Mouse (Mus musculus) adrenal gland, postnatal 4 days (tissue): ENCODE results near the gene Bphl. TPM values are rescaled to one million over a fixed set of nuclear protein-coding genes. Genes with fewer than 3 reads are reported as not detected.

ENCODE experiments used
- DNase-seq, 2 experiments: peaks; one replicate each; pipeline ENCODE4 v3.0.0; 2021 to 2022; ENCODE audit warnings: low spot score in 2 of 2, mixed read lengths in 2 of 2
- long read RNA-seq, 2 experiments: library from polyadenylated mRNA; stranded (forward); transcript quantifications; one replicate each; pipeline ENCODE4 v2.0.0; 2021
- total RNA-seq, 2 experiments: library from RNA; stranded (reverse); gene quantifications; 2 replicates each; pipeline ENCODE4 v1.2.3; 2021

The Bphl gene
- total RNA-seq: 10 to 100 TPM; 86.7 to 92.3 TPM
- long read RNA-seq, experiment 1, transcript Bphl-201 (7 exons, 1,253 nt): major isoform, 68 of 102 reads
- long read RNA-seq, experiment 1, partial matches to known transcripts: 28 of 102 reads
- long read RNA-seq, experiment 1, other reads (novel, unspliced or antisense): 6 of 102 reads
- long read RNA-seq, experiment 2, transcript Bphl-201 (7 exons, 1,253 nt): major isoform, 78 of 98 reads
- long read RNA-seq, experiment 2, partial matches to known transcripts: 12 of 98 reads
- long read RNA-seq, experiment 2, other reads (novel, unspliced or antisense): 8 of 98 reads

DNA sequence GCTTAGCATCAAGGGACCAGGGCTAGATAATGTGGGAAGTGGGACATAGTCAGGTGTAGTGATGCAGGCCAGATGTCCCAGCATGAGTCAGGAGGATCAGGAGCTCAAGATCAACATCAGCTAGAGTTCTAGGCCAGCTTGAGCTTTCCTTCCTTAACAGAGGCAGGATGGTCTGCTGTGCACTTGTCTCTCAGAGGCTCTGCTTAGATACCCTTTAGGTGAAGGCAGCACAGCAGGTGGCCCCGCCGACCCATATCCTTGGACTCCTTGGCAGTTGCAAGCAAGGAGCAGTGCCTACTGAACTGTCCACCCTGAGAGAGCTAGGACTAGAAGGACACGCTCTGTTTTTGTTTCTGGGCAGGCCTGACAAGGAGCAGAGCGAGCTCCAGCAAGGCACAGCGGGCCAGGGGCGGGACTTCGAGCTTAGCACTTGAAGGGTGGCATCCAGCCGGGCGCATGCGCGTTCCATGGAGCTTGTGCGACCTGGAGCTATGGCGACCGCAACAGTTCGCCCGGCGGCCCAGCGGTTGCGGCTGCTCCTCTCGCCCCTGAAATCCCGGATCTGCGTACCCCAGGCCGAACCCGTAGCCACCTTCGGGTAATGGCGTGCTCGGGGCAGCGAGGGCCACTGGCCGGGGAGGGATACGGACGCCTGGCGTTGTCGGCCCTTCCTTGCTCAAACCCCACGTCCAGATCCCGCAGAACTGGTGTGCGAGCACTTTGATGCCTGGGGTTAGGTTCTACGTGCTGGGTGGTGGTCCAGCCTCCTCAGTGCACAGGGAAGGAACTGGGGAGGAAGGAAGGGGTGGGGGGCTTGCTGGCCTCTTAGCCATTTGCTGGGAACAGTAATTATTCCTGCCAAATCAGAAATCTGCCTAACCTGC lies at the start of gene Bphl:
Gene Bphl (plus strand): TSS at position 426 of the 884 bp plus-strand sequence.
- peak; percentile 75 to 84 for DNase-seq

- DNase-seq: no peak
These were observed 47.8 kb upstream of the Bphl start for GRCm38 (mm10) chr13:33989625-33990024.

DNA sequence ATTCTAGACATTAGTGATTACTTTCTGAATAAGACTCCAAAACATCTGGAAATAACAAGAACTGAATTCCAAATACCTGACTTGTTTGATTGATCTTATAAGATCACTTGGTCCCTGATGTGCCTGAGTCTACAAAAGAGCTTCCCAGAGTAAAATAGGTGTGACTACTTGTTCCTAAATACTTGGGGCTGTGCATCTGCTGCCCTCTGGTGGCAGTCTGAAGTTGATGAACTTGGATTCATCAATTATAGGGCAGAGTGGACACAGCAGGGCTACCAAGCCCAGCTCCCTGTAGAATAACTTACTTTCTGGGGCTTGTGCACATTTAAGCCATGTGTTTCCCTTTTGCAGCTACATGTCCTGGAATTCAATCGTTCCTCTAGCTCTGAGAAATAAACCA lies 42.2 kb upstream of the Bphl start:
- DNase-seq: peak in 1 of 2 experiments; percentile 55

GRCm38 (mm10) chr13:34002058-34003006 lies 35.1 kb upstream of the Bphl start, which contains the start of the genes Ripk1 and Serpinb6a:
Gene Ripk1, plus strand, starts transcription at chr13:34002363.
Gene Serpinb6a, minus strand, starts transcription at chr13:34002794.
- DNase-seq: peak; percentile 83 to 84

DNA sequence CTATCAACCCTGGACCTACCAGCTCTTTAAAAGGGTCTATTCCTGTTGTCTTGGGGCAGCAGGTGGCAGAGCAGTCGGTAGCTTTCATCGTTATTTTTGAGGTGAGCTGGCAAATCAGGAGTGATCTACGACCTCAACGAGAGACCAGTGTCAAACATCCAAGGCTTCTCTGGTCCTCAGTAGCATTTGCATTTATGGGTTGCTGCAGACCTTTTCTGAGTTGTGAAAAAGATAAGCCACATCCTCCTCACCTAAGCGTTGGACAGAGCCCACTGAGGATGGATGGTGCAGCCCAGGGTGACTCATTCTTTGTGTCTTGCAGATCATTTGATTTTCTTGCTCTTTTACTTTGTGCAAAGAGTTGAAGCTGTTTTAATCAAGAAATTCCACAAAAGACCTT lies 34.3 kb upstream of the Bphl start:
- no peak for DNase-seq

GRCm38 (mm10) chr13:34007234-34007633 lies 30.2 kb upstream of the Bphl start:
- no peak for DNase-seq

DNA sequence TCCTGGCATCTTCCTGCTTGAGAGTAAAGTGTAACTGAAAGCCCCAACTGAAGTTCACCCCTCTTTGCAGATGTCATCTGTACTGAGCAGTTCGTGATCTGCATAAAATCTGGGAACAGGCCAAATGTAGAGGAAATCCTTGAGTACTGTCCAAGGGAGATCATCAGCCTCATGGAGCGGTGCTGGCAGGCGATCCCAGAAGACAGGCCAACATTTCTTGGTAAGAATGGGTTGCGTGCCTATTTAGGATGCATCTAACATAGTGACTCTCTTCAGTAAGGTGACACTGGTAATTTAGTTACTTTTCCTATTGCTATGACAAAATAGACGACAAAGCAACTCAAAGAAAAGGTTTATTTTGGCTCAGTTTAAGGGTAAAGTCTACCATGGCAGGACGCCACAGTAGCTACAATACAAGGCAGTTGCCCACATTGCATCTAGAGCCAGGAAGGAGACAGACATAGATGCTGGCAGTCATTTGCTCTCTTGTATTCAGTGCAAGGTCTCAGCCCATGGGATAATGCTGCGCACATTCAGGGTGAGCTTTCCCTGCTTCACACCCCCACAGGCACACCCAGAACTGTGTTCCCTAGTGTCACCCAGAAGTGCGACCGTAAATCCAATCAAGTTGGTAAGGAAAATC lies 20.3 kb upstream of the Bphl start:
- no peak for DNase-seq

GRCm38 (mm10) chr13:34018521-34018920 lies 18.9 kb upstream of the Bphl start:
- DNase-seq: no peak

DNA sequence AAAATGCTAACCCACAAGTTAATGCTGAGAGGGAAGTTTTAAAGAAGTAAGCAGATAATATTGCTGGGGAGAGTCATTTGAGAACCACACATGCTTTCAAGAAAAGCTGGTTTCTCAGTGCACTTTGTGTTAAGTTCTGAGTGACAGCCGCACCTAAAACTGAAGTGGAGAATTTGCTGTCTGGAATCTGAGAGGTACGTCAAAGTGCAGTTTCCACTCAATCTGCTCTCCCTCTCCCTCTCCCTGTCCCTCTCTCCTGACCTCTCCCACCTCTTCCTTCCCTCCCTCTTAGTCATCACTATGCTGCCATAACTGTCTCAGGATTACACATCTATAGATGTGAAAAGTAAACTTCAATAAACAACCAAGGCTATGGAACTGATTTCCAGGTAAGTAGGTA lies 15.4 kb upstream of the Bphl start:
- no peak for DNase-seq

- DNase-seq: no peak
These were observed 5.4 kb upstream of the Bphl start for GRCm38 (mm10) chr13:34032041-34032440.

- DNase-seq: no peak
These were observed 2.0 kb upstream of the Bphl start for GRCm38 (mm10) chr13:34035424-34035823.

DNA sequence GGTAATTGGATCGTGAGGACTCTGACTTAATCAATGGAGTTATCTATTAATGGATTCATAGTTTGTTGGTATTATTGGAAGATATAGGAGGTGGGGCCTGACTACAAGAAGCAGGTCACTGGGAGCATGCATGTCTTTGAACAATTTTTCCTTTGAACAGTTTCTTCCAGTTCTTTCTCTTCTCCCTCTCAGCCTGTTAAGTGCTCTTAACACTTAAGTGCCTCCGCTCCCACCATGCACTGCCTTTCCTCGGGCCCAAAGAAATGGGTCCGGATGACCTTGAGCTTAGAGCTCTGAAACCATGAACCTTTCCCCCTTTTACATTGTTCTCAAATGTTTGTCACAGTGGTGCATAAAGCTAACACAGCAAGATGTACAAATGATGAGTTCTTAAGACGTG lies 671 bp upstream of the Bphl start:
- no peak for DNase-seq

- no peak for DNase-seq
These were observed 647 bp downstream of the Bphl start for GRCm38 (mm10) chr13:34038056-34038432.

- DNase-seq: no peak
These were observed 1.5 kb downstream of the Bphl start for GRCm38 (mm10) chr13:34038901-34039341.

DNA sequence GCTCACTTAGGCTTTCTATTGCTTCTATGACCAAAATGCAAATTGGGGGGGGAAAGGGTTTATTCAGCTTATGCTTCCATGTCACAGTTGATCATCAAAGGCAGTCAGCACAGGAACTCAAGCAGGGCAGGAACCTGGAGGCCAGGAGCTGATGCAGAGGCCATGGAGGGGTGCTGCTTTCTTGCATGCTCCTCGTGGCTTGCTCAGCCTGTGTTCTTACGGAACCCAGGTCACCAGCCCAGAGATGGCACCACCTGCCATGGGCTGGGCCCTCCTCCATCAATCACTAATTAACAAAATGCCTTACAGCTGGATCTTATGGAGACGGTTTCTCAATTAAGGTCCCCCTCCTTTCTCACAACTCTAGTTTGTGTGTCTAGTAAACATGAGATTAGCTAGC lies 2.7 kb downstream of the Bphl start:
- no peak for DNase-seq

- no peak for DNase-seq
These were observed 6.5 kb downstream of the Bphl start for GRCm38 (mm10) chr13:34043716-34044393.

DNA sequence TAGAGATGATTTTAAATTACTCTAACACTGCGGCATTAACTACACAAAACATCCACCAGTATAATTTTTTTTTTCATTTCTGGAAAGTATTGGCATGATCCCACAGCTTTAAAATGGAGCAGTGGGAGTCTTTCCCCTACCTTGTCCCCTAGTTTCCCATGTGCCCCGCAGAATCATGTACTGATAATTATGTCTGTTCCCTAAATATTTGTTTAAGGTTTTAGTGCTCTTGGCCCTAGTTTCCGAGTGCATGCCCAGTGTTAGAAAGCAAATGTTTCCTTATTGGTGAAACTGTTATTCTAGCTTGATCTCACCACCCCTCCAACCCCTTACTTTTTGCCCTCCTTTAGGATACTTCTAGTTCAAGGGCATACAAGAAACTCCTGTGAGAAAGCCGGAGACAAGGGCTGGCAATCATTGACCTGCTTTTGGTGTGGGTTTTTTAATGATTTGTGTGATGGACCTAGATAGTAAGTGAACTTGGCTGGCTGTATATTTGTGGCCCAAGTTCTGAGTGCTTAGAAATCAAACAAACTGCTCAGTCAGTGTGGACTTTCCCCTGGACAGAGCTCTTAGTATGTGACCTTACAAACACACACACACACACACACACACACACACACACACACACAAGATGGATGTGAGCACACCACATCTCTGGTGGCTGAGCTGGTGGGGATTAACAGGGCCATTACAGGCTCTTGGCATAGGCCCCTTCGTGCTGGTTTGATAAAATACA lies 8.3 kb downstream of the Bphl start:
- no peak for DNase-seq

DNA sequence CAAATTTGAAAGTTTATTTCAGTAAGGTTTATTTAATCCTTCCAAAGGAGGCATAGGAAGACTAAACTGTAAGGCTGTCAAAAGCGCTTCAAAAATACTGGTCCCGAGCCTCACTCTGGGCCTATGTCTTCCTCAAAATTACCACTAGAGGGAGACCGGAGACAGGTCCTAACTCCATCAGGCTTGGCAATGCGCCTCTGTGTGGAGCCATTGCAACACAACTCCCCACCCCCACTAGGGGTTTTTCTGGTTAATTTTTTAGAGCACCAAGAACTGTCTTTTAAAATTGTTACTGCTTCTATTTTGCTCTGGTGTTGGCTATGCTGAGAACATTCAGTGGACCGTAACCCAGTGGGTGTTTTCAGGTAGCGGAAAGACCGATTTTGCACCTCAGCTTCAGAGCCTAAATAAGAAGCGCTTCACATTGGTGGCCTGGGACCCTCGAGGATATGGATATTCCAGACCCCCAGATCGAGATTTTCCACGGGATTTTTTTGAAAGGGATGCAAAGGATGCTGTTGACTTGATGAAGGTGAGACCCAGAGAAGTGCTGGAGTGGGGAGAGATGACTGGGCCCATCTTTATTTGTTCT lies 9.1 kb downstream of the Bphl start:
- peak in 1 of 2 experiments; percentile 52 for DNase-seq

GRCm38 (mm10) chr13:34047526-34047925 lies 10.1 kb downstream of the Bphl start:
- DNase-seq: no peak
